Mouse (Mus musculus) kidney, postnatal 0 days (tissue): ENCODE data around the gene Chst7. TPM values are rescaled to one million over a fixed set of nuclear protein-coding genes. Genes with fewer than 3 reads are reported as not detected.

Experiments used
- ATAC-seq: fragments of 200-750 bp; cut with Nextera tagmentation; replicated peaks from 2 replicates; pipeline ENCODE4 v1.8.0; 2017; ENCODE audit warnings: low read depth, moderate number of reproducible peaks, moderate TSS enrichment, moderate library complexity; ENCODE audit not compliant: low FRiP score
- DNase-seq: peaks from one replicate; pipeline ENCODE4 v3.0.0-alpha.2; 2016; ENCODE audit warnings: low spot score
- H3K27ac ChIP-seq: fragments of 300-500 bp; sonication (generic); 2 replicates; pipeline ENCODE4 v1.5.1; 2014; ENCODE audit warnings: mild to moderate bottlenecking
- H3K27me3 ChIP-seq: fragments of 300-500 bp; sonication (generic); 2 replicates; pipeline ENCODE4 v1.6.1; 2014; ENCODE audit warnings: low read length, mixed read lengths; ENCODE audit not compliant: insufficient read depth
- H3K36me3 ChIP-seq: fragments of 300-500 bp; sonication (generic); 2 replicates; pipeline ENCODE4 v1.6.1; 2014; ENCODE audit warnings: low read length, mixed read lengths; ENCODE audit not compliant: insufficient read depth
- H3K4me1 ChIP-seq: fragments of 300-500 bp; sonication (generic); replicated peaks from 2 replicates; pipeline ENCODE4 v1.6.1; 2014; ENCODE audit warnings: antibody characterized with exemption, low read length, mixed read lengths; ENCODE audit not compliant: insufficient read depth
- H3K4me2 ChIP-seq: fragments of 300-500 bp; sonication (generic); 2 replicates; pipeline ENCODE4 v1.6.1; 2014; ENCODE audit warnings: mild to moderate bottlenecking, low read length, moderate library complexity, mixed read lengths
- H3K4me3 ChIP-seq: fragments of 300-500 bp; sonication (generic); replicated peaks from 2 replicates; pipeline ENCODE4 v1.5.1; 2014; ENCODE audit warnings: low read depth, low read length
- H3K9ac ChIP-seq: fragments of 300-500 bp; sonication (generic); 2 replicates; pipeline ENCODE4 v1.6.1; 2014; ENCODE audit warnings: low read depth, low read length
- H3K9me3 ChIP-seq: fragments of 300-500 bp; sonication (generic); replicated peaks from 2 replicates; pipeline ENCODE4 v1.6.1; 2016; ENCODE audit warnings: low read length, inconsistent platforms, mixed read lengths
- CTCF ChIP-seq: IDR thresholded peaks from 2 replicates; pipeline ENCODE4 v1.5.1; 2016; ENCODE audit warnings: antibody characterized with exemption, low read depth, mild to moderate bottlenecking, moderate library complexity
- WGBS: fragments of 180-500 bp; shearing (Covaris S2); extraction: QIAGEN DNeasy Blood & Tissue Kit; methylation state at CpG from one replicate; pipeline ENCODE4 v1.1.7; 2014; 5-methylcytosine and 5-hydroxymethylcytosine counted together
- polyA plus RNA-seq: library from polyadenylated mRNA; unstranded; fragments of >200 nt; fragmentation: Nextera tagmentation; extraction: Ambion mirVana; gene quantifications from 2 replicates; pipeline ENCODE4 v1.2.1, GENCODE M21; 2015

Chst7 gene
- 4.1 and 4.3 TPM in 2 replicates for polyA plus RNA-seq

DNA sequence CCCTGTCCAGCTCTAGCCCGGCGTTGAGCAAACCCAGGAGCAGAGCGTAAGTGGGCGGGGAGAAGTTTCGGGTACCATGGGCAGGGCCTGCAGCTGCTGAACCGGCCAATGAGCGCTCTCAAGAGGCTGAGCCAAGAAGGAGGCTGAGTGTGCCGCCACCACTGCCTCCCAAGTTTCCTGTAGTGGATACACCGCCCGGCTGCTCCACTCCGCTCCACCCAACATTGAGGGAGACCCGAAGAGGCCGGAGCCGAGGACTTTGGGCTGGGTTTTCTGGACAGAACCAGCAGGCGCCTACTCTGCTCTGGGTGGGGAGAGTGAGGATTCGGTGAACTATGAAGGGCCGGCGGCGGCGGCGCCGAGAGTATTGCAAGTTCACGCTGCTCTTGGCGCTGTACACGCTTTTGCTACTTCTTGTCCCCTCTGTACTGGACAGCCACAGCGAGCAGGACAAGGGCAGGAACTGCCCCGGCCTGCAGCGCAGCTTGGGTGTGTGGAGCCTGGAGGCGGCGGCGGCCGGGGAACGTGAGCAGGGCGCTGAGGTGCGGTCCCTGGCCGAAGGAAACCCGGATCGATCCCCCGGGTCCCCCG is at the start of gene Chst7:
Gene Chst7, plus strand, starts transcription at position 180 of the 591 bp plus-strand sequence.
- H3K9ac ChIP-seq = no peak within 1 kb of the TSS
- H3K4me2 ChIP-seq = peak within 1 kb of the TSS; percentile 70
- DNase-seq (peak; percentile 81), ATAC-seq (peak; percentile 92)
- no peak for TF ChIP-seq CTCF
- no peak within 1 kb of the TSS for H3K27ac ChIP-seq
- H3K4me1 ChIP-seq = 0 out of 2 replicates have a peak, but pooled peaks cover 3% of the 10 kb centered on the region
- H3K36me3 ChIP-seq = no peaks in the 10 kb centered on the region
- H3K9me3 ChIP-seq = no peaks in the 10 kb centered on the region
- H3K27me3 ChIP-seq = no peaks in the 10 kb centered on the region; the same call in 1 of the 2 replicates
- 24% methylated on average over 39 of the region's 40 CpGs for WGBS
- H3K4me3 ChIP-seq = peak within 1 kb of the TSS; percentile 42

DNA sequence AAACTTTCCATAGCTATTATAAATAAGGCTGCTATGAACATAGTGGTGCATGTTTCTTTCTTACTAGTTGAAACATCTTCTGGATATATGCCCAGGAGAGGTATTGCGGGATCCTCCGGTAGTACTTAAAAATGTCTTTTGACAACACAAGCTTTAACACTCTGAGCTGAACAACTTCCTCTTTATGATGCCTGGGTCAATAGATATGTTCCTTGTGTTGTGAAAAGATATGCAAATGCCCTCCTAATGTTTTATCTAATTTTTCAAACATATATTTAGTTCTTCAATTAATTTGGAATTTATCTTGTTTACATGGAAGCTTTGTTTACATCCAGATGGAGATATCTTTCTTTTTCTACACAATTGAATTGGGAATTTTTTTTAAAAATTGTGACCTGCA is 47.1 kb upstream of the Chst7 start:
- H3K36me3 ChIP-seq = no peaks in the 10 kb centered on the region
- ATAC-seq = no peak
- H3K4me1 ChIP-seq = no peaks in the 10 kb centered on the region
- WGBS = 91% methylated on average over 2 of the region's 2 CpGs
- H3K4me3 ChIP-seq = no peak overlapping the region
- H3K9me3 ChIP-seq = no peaks in the 10 kb centered on the region
- H3K4me2 ChIP-seq = no peak overlapping the region
- H3K27ac ChIP-seq = no peak overlapping the region
- H3K27me3 ChIP-seq = no peaks in the 10 kb centered on the region
- no peak for TF ChIP-seq CTCF
- no peak overlapping the region for H3K9ac ChIP-seq
- DNase-seq = no peak

DNA sequence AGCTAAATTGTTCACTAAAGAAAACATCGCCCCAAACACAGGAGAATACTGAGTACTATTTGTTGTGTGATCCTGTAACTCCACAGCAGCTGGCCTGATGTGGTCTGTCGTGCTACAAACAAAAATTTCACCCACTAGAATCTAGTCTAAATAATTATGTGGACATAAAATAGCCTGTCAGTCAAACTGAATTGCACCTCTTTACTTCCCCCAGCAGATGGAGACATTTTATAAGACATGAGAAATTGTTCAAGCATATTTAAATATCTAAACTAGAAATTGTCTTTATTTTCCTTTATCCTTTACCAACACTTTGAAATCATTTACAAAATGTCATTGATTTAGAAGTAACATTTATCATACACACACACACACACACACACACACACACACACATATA is 38.4 kb upstream of the Chst7 start:
- no peaks in the 10 kb centered on the region for H3K9me3 ChIP-seq
- no peaks in the 10 kb centered on the region for H3K36me3 ChIP-seq
- H3K4me1 ChIP-seq = no peaks in the 10 kb centered on the region
- H3K4me3 ChIP-seq = no peak overlapping the region
- no peaks in the 10 kb centered on the region for H3K27me3 ChIP-seq
- no peak overlapping the region for H3K4me2 ChIP-seq
- no peak for ATAC-seq
- WGBS = 38% methylated on average over 2 of the region's 2 CpGs
- no peak overlapping the region for H3K27ac ChIP-seq
- peak; percentile 72 for TF ChIP-seq CTCF
- peak; percentile 44 for DNase-seq
- no peak overlapping the region for H3K9ac ChIP-seq

DNA sequence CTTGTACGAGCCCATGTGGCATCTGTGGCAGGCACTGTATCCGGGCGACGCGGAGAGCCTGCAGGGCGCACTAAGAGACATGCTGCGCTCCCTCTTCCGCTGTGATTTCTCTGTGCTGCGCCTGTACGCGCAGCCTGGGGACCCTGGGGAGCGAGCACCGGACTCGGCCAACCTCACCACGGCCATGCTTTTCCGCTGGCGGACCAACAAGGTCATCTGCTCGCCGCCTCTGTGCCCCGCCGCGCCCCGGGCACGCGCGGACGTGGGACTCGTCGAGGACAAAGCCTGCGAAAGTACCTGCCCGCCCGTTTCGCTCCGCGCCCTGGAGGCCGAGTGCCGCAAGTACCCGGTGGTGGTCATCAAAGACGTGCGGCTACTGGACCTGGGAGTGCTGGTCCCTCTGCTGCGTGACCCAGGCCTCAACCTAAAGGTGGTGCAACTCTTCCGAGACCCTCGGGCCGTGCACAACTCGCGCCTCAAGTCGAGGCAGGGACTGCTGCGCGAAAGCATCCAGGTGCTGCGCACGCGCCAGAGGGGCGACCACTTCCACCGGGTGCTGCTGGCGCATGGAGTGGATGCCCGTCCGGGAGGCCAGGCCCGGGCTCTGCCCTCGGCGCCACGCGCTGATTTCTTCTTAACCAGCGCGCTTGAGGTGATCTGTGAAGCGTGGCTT is 872 bp downstream of the Chst7 start:
- Histone ChIP-seq H3K9ac (no peak overlapping the region), H3K4me1 (0 out of 2 replicates have a peak, but pooled peaks cover 3% of the 10 kb centered on the region), H3K4me2 (peak overlapping the region; percentile 70), H3K9me3 (no peaks in the 10 kb centered on the region), H3K27me3 (no peaks in the 10 kb centered on the region; the same call in 1 of the 2 replicates), H3K27ac (no peak overlapping the region), H3K36me3 (no peaks in the 10 kb centered on the region), H3K4me3 (peak overlapping the region; percentile 42)
- ATAC-seq (peak; percentile 34; the same call in 1 of the 2 replicates), DNase-seq (peak; percentile 10)
- WGBS = 32% methylated on average over 65 of the region's 65 CpGs
- no peak for TF ChIP-seq CTCF

DNA sequence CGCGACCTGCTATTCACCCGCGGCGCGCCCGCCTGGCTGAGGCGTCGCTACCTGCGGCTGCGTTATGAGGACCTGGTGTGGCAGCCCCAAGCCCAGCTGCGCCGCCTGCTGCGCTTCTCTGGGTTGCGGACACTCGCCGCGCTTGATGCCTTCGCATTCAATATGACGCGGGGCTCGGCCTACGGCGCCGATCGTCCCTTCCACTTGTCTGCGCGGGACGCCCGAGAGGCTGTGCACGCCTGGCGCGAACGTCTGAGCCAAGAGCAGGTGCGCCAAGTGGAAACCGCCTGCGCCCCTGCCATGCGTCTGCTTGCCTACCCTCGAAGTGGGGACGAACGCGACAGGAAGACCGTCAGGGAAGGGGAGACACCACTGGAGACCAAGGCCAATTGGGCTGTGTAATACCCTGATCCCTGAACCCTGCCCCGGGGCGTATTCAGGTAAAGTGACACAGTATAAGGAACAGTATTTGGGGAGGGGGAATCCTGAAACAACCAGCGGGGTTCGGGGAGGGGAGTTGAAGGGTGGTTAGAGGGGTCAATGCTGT is 1.5 kb downstream of the Chst7 start:
- H3K9ac ChIP-seq = no peak overlapping the region
- no peak for TF ChIP-seq CTCF
- H3K4me2 ChIP-seq = peak overlapping the region; percentile 70
- DNase-seq = no peak
- H3K4me3 ChIP-seq = peak overlapping the region; percentile 42
- H3K9me3 ChIP-seq = no peaks in the 10 kb centered on the region
- 0 out of 2 replicates have a peak, but pooled peaks cover 3% of the 10 kb centered on the region for H3K4me1 ChIP-seq
- no peaks in the 10 kb centered on the region for H3K36me3 ChIP-seq
- H3K27me3 ChIP-seq = no peaks in the 10 kb centered on the region; the same call in 1 of the 2 replicates
- 33% methylated on average over 47 of the region's 47 CpGs for whole genome bisulfite sequencing
- no peak for ATAC-seq
- no peak overlapping the region for H3K27ac ChIP-seq

DNA sequence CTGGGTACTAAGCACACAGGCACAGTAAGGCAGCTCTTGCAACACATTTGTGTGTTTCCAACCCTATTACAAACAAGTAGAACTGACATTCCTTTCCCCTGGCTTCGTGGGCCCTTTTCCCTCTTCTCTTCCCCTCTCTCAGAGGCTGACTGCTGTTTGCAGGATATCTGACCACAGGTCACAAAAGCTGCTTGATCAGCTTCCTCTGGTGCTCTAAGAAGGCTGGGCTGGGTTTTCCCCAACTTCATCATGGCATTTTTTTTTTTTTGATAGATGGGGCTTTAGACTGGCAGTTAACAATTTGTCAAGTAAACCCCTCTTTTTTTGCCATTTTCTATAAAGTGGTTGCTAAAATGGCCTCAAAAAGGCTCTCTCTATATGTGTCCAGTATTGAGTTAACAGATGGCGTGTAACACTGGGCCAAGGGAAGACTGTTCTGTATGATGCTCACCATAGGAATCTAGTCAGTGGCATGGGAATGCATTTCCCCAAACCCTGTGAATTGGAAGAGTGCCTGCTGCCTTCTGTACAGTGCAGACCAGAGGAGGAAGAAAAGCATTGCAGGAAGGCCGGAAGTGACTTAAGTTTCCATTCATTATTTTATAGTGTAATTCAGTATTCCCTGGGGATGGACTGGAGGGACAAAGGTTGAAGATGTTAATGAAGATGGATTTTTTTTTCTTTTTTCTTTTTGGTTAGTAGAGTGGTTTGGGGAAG is 2.6 kb downstream of the Chst7 start:
- no peak overlapping the region for H3K27ac ChIP-seq
- H3K36me3 ChIP-seq = no peaks in the 10 kb centered on the region
- WGBS = 51% methylated on average over 3 of the region's 3 CpGs
- peak; percentile 14 for DNase-seq
- no peak for ATAC-seq
- no peaks in the 10 kb centered on the region; the same call in 1 of the 2 replicates for H3K27me3 ChIP-seq
- H3K4me2 ChIP-seq = no peak overlapping the region
- no peak for TF ChIP-seq CTCF
- 0 out of 2 replicates have a peak, but pooled peaks cover 3% of the 10 kb centered on the region for H3K4me1 ChIP-seq
- H3K4me3 ChIP-seq = no peak overlapping the region
- no peak overlapping the region for H3K9ac ChIP-seq
- H3K9me3 ChIP-seq = no peaks in the 10 kb centered on the region
